Mouse (Mus musculus) lung, postnatal 0 days (tissue): ENCODE measurements around the gene Ltbp2.

Experiments
- CTCF ChIP-seq: IDR thresholded peaks from 2 replicates; pipeline ENCODE4 v1.5.1; 2016; ENCODE audit warnings: antibody characterized with exemption, mild to moderate bottlenecking
- EP300 ChIP-seq: IDR thresholded peaks from 2 replicates; pipeline ENCODE4 v1.6.1; 2016; ENCODE audit warnings: antibody characterized with exemption, mild to moderate bottlenecking, control low read depth

DNA sequence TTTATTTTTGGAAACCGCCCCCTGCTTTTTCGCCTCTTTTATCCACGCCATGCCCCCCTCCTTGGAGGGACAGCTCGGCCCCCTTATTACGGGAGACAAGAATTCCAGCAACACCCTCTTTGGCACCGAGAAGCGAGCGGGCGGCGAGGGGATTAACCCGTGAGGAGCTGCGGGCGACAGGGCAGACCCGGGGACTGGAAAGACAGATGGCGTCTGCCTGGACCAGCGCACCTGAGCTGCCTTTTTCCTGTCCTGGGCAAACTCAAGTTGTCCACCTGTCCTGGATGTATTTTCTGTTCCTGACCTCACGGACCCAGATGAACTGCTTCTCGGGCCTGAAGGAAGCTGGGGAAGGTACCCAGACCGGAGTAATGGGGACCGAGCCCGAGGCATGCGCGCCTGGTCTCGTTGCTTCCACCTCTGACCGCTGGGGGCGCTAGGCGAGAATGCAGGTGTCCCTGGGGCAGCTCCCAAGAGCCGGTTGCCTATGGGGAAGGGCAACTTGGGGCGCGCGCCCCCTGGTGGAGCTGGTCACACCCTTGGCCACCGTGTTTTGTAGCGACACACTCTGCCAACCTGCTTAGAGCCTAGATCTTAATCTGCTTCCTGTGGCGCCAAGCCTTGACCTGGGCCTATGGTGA lies at the start of gene Ltbp2:
- TF ChIP-seq CTCF (peak; percentile 99), EP300 (no peak)
